Mouse (Mus musculus): ENCODE data around the gene Pcolce2. TPM values are rescaled to one million over a fixed set of nuclear protein-coding genes. Genes with fewer than 3 reads are reported as not detected.

Pcolce2 gene
- total and polyA plus RNA-seq, 3 experiments, result not detected

DNA sequence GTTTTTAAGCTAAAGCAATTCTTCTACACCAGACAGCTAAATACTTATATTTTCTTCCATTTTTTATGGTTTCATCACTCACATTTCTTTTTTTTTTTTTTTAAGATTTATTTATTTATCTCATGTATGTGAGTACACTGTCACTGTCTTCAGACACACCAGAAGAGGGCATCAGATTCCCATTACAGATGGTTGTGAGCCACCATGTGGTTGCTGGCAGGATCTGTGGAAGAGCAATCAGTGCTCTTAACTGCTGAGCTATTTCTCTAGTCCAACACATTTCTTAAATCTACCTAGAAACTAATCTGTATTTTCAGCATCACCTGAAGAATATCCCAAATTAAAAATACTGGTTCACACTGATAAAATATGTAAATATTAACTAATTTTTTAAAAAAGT, 98.8 kb downstream of the Pcolce2 start:
- Histone ChIP-seq H3K4me3 (ENCODE audit: control insufficient read depth in 1 of 2, insufficient read depth in 1 of 2, low read depth in 2 of 2, low read length in 2 of 2) (no peak overlapping the region), H3K79me2 (ENCODE audit: control insufficient read depth, insufficient read depth, low read length, poor library complexity) (no peaks in the 10 kb centered on the region), H3K4me1 (ENCODE audit: control insufficient read depth in 1 of 2, insufficient read depth in 2 of 2, low read length in 2 of 2) (no peaks in the 10 kb centered on the region), H3K9me3 (replicated peaks; ENCODE audit: insufficient read depth, low read length) (no peaks in the 10 kb centered on the region), H3K27me3 (ENCODE audit: control insufficient read depth in 1 of 2, insufficient read depth in 2 of 2, low read length in 2 of 2) (no peaks in the 10 kb centered on the region), H3K9ac (ENCODE audit: control insufficient read depth, low read depth, low read length, poor library complexity, severe bottlenecking) (no peak overlapping the region), H3K27ac (ENCODE audit: control insufficient read depth, low read depth, low read length) (no peak overlapping the region), H3K36me3 (ENCODE audit: control insufficient read depth in 1 of 2, insufficient read depth in 2 of 2, low read length in 2 of 2) (no peaks in the 10 kb centered on the region)
- TF ChIP-seq GABPA (IDR thresholded peaks at IDR 0.05; ENCODE audit: low read depth, low read length) (no peak), ZNF384 (IDR thresholded peaks at IDR 0.05; ENCODE audit: low read depth, low read length) (no peak), E2F4 (IDR thresholded peaks at IDR 0.05; ENCODE audit: borderline replicate concordance, low read depth, low read length) (no peak), CTCF (IDR thresholded peaks at IDR 0.05 in 2 of 3, conservative IDR thresholded peaks at IDR 0.05 in 1 of 3; ENCODE audit: control insufficient read depth in 1 of 3, insufficient read depth in 1 of 3, low read depth in 2 of 3, low read length in 3 of 3, poor library complexity in 1 of 3, severe bottlenecking in 1 of 3) (peak in 1 of 3 experiments; percentile 16; a peak in 1 of 6 replicates), ELF1 (IDR thresholded peaks at IDR 0.05; ENCODE audit: low read depth, low read length) (no peak), HCFC1 (IDR thresholded peaks at IDR 0.05; ENCODE audit: low read depth, low read length) (no peak), POLR2A (IDR thresholded peaks at IDR 0.05; ENCODE audit: control insufficient read depth in 1 of 2, insufficient read depth in 1 of 2, low read depth in 1 of 2, low read length in 2 of 2, poor library complexity in 1 of 2) (no peak), USF1 (IDR thresholded peaks at IDR 0.05; ENCODE audit: low read depth, low read length) (no peak)
- no peak for DNase-seq (ENCODE audit: low read depth, low spot score)

DNA sequence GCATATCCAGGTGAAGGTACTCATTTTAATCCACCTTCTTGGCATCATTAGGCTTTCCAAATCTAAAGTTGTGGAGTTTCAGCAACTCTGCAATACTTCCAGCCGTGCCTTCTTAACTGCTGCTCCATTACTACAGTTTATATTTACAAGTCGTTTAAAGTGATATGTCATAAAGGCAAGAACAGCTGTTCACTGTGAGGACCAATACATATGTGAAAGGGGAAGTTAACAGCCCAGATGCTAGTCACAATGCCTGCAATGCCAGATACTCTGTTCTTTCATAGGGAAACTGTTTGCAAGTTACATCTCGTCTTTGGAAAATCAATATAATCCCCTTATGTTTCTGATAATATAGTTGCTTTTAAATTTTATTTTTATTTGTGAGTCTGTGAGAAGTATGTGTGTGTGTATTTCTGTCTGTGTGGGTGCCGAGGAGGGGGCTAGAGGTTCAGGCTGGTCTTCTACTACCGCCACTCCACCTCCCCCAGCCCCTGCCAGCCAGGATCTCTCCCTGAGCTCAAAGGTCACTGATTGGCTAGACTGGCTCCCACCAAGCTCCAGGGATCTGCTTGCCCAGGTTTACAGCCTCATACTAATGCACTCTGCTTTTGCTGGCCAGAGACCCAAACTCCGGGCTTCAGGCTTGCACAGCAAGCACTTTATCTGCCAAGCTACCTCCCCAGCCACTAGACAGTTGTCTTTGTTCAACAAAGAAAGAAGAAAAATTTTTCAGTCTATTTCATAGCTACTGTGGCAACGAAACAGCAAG, 107.6 kb downstream of the Pcolce2 start:
- DNase-seq (ENCODE audit: low read depth, low spot score), result peak; percentile 23
- Histone ChIP-seq H3K9me3 (replicated peaks; ENCODE audit: insufficient read depth, low read length) (no peaks in the 10 kb centered on the region), H3K27ac (ENCODE audit: control insufficient read depth, low read depth, low read length) (no peak overlapping the region), H3K36me3 (ENCODE audit: control insufficient read depth in 1 of 2, insufficient read depth in 2 of 2, low read length in 2 of 2) (no peaks in the 10 kb centered on the region), H3K4me1 (ENCODE audit: control insufficient read depth in 1 of 2, insufficient read depth in 2 of 2, low read length in 2 of 2) (peaks cover 0 to 4% of the 10 kb centered on the region in 2 experiments; a peak in 2 of 4 replicates), H3K79me2 (ENCODE audit: control insufficient read depth, insufficient read depth, low read length, poor library complexity) (no peaks in the 10 kb centered on the region; the same call in 1 of the 2 replicates), H3K9ac (ENCODE audit: control insufficient read depth, low read depth, low read length, poor library complexity, severe bottlenecking) (no peak overlapping the region), H3K27me3 (ENCODE audit: control insufficient read depth in 1 of 2, insufficient read depth in 2 of 2, low read length in 2 of 2) (peaks cover 3 to 7% of the 10 kb centered on the region in 2 experiments; a peak in 3 of 4 replicates), H3K4me3 (ENCODE audit: control insufficient read depth in 1 of 2, insufficient read depth in 1 of 2, low read depth in 2 of 2, low read length in 2 of 2) (no peak overlapping the region)
- TF ChIP-seq MAZ (IDR thresholded peaks at IDR 0.05; ENCODE audit: low read depth, low read length) (no peak), USF1 (IDR thresholded peaks at IDR 0.05; ENCODE audit: low read depth, low read length) (no peak), TAL1 (IDR thresholded peaks at IDR 0.05; ENCODE audit: low read length) (no peak), NRF1 (IDR thresholded peaks at IDR 0.05; ENCODE audit: insufficient read depth, low read depth, low read length, poor library complexity, severe bottlenecking) (no peak), TCF12 (IDR thresholded peaks at IDR 0.05; ENCODE audit: low read depth, low read length) (no peak), ELF1 (IDR thresholded peaks at IDR 0.05; ENCODE audit: low read depth, low read length) (no peak), KAT2A (conservative IDR thresholded peaks at IDR 0.05; ENCODE audit: low read depth, low read length) (no peak)

All from MEL (cell line).